Mouse (Mus musculus): ENCODE results near the gene Mapkap1.

Gene Mapkap1

DNA sequence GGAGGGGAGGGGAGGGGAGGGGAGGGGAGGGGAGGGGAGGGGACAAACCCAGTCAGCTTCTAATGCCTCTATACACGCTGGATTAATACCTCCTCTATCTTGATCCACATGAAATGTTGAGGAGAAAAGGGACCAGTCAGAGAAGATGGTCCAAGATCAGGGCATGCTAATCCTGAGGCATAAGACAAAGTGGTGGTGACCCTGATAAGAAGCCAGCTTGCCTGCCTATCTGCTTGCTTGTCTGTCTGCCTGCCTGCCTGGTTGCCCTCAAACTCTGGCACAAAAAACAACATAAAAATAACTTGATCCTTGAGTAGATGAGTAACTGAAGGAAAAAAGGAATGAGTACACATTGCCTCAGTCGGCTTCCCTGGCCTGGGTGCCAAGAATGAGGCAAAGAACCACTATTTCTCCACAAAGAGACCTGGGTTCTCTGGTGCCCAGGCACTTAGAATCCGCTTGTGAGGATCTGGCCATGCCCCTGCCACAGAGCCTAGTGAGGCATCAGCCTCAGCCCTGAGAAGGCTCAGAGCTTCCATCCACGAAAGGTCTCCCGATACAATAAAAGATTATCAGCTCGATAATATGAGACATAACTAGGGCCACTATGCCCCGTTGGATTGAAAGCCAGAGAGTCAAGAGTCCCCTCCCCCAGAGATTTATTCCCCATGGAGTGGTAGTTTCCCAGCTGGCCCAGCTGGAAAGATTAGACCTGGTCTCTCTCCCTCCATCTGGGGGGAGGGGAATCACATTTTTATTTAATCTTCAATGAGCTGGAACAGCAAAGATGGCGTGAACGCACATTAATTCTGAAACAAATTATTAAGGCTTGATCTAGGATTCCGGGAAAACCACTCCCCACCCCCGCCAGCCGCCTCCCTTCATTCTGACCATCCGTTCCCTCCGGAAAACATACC, 228.9 kb downstream of the Mapkap1 start:
- DNase-seq (ENCODE audit: low spot score) = no peak

DNA sequence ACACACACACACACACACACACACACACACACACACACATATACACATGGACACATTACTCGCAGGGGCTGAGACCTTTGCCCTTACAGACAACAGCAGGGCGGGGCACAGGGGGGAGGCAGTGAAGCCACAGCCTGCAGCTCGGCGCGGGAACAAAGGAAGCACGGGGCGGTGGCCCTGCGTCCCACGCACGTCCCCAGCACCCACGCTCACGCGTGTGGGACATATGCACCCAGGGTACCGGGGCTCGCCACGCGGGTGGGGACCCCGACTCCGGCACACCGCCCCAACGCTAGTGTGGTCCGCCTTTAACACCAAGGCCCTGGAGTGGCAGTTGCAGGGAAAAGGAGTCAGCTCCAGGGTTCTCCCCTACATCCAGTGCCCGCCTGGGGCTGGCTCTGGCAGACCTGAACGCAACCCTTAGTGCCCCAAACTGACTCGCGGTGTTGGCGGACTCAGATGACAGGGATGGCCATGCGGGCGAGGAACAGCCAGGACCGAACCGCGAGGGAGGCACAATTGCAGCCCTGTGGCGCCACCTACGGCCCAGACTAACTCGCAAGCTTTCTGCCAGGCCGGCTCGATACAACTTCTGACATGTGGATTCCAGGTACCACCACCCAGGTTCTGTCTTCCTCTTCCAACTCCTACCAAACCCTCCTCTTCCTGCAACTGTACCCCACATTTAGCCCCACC, 232.5 kb downstream of the Mapkap1 start:
- DNase-seq (ENCODE audit: low spot score) = peak; percentile 83

DNA sequence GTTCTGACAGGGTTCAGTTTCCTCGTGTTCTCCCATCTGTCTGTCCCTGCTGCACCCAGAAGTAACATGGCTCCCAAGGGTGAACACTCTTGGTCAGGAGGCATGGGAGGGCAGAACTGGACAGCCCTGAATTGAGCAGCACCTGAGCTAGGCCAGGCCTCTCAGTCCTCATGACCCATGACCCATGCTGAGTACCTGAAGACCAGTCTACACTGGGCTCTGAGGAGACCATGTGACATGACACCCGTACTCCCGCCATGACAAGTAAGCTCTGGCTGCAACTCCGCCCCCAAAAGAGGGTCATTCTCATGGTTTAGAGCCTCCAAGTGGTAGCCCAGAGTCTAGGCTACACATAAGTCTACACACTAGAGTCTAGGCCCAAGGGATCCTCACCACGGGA, 233.2 kb downstream of the Mapkap1 start:
- no peak for DNase-seq (ENCODE audit: low spot score)

DNA sequence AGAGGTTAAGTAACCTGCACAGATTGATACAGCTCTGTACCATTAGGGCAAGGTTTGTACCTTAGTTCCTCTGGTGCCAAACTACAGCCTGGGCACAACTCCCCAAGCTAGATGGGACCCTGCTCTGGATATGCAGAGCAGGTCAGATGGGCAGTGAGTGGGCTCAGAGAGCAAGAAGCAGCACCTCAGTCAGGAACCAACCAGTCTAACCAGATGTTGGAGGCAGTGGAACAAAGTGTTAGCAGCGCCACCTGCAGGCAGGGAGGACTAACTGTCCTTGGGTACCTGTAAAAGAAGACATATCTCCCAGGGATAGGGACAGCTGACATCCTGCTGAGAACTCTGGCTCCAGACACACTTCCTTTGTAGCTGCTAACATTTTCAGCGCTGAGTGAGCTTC, 235.8 kb downstream of the Mapkap1 start:
- DNase-seq (ENCODE audit: low spot score) = no peak

DNA sequence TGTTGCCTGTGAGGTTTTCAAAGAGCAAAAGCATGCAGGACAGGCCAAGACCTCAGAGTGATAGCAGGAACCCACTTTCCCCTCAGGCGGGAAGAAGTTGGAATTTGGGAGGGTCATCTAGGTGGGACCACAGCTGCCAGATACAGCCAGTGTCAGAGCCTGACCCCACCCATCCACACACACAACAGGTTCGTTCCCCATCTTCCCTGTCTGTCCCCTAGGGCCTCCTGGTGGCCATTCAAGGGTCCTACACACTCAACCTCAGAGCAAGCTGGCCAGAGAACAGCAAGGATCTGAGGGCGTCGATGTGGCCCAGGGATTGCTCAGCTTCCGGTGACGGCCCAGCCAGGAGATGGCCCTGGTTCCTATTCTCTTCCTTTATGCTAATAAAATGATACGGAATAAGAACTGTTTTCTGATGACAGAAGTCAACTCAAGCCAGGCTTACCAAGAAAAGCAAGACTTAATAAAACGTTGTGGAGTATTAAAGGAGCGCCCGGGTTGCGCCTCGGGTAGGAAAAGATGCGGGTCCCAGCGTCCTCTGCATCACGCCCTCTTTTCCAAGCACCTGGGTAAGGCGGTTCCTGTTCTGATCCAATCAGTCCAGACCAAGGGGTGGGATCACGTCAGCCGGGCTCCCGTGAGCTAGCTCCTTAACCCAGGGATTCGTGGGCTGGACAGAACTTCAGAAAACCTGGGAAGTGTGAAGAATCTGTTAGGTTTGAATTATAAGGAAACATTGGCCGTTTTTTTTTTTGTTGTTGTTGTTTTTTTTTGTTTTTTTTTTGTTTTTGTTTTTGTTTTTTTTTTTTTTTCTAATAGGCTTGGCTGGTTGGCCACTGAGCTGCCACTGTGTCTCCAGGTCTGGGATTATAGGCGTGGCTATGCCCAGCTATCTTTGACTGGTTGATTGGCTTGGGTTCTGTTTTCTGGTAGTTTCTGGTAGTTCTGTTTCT, 238.3 kb downstream of the Mapkap1 start:
- DNase-seq (ENCODE audit: low spot score) = no peak

DNA sequence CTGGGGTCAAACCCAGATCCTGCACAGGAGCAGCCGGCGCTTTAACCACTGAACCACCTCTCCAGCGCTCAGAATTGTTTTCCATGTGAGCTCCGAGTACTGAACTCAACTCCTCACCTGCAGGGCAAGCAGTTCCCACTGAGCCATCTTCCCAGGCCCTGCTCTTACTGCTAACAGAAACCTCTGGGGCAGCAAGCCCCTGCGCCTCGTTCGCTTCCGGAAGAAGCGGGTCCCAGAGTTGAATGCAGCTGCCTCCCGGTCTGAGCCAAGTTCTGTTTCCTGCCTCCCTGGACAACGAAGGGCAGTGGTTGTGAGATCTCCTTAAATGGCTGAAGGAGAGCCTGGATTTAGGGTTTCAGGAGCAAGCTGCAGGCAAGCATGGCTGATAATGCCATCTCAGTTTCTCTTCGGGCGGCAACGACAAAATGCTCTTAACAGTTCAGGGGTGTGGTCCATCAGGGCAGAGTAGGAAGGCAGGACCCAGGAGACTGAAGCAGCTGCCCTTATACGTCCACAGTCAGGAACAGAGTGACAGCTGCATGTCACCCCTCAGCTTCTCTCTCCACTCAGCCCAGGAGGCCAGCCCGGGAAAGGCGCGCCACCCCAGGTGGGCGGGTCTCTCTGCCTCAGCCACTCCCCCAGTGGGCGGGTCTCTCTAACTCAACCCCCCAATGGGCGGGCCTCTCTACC, 239.4 kb downstream of the Mapkap1 start:
- DNase-seq (ENCODE audit: low spot score) = peak; percentile 86

DNA sequence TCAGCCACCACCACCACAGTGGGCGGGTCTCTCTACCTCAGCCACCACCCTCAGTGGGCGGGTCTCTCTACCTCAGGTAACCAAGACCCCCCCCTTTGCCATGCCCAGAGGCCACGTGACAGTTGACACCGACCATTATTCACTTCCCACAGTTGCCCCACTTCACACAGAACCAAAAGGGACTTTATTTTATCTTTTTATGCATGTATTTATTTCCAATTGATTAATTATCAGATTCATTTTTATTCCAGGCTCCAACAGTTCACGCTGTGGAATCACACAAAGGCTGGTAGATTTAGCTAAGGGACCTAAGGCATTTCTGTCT, 239.9 kb downstream of the Mapkap1 start:
- DNase-seq (ENCODE audit: low spot score) = no peak

DNA sequence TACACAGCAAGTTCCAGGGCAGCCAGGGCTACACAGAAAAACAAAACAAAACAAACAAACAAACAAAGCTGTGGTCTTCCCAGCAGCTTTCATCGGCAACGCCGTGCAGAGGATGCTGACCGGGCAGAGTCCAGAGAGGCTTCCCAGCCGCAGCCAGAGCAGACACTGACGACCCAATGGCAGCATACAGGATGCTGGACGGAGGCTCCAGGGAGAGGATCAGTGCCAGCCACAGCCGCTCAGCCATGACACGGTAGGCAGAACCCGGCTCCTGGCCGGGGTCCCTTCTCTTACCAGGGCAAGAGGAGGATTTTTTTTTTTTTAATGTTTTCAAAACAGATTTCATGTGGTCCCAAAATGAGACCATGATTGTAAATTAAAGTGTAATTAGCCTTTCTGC, 240.8 kb downstream of the Mapkap1 start:
- DNase-seq (ENCODE audit: low spot score) = no peak

DNA sequence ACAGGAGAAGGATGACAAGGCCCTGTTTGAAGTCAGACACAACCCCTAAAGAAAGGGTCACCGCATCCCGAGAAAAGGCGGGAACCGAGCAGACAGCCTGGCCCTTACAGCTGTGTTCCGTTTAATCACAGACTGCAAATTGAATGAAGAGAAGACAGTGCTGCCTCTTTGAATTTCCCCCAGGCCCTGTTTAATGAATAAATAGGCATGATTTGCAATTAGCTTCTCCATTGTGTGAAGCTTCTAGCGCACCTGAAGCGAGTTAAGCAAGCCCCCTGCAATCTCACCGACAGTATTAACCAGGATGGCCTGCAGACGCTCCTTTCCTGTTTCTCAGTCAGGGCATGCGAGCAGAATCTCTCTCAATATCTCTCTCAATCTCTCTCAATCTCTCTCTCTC, 261.2 kb downstream of the Mapkap1 start:
- DNase-seq (ENCODE audit: low spot score) = no peak

DNA sequence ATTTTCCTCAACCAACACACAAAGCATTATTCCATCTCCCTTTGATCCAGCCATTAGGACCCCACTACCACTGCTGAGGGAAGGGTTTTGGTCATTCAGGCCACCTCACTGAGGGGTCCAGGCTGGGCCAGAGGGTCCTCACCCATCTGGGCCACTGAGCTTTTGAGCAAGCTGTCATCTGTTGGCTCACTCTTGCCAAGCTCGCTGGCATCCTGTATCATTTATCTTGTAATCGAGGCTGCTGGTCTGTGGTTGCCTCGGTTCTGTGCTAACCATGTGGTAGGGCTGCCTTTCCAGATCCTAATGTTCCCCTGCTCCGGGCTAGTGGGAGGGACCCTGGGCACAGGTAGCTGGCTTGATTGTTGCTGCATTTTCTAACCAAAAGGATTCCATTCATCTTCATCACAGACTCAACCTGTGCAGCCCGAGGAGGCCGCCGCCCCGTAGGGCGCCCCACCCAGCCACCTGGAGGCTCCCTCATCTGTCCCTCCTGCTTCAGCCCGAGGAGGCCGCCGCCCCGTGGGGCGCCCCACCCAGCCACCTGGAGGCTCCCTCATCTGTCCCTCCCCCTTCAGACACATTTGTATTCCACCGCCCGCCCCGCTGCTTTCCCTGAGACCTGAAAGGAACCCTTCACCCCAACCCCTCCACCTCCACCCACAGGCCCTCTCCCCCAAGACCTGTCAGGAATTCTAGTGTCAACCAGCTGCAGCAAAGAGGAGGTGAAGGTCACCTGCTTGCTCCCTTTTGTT, 262.0 kb downstream of the Mapkap1 start:
- DNase-seq (ENCODE audit: low spot score) = no peak

DNA sequence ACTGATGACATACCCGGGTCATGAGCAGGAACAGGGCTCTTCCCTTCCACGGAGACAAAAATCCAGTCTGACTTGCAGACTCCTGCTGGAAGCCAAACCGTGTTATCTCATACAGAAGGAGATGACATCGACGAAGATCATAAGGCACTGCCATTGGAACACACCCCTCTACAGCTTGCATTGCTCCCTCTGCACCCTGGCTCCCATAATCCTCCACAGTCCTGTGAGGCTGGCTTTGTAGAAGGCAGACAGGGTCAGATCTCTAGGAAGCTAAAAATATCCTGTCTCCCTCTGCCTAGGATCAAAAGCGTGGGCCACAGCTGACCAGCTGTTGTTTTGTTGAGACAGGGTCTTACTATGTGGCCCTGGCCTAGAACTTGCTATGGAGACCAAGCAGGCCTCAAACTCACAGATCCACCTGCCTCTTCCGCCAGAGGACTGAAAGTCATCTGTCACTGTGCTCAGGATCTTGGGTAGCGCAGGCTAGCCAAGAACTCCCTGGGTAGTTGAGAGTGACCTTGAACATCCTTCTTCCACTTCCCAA, 262.7 kb downstream of the Mapkap1 start:
- DNase-seq (ENCODE audit: low spot score) = no peak

DNA sequence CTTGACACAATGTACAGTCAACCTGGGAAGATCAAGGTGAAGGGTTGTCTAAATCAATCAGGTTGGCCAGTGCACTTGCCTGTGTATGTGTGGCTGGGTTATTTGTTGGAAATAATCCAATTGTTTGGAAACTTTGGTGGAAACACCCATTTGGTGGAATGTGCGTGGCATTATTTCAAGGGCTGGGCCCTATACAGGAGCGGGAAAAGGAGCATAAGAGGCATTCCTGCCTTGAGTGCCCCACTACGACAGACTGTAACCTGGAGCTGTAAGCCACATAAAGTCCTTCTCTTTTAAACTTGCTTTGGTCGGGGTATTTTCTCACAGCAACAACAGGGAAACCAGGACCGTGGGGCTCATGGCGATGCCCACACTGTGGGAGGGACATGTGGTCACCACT, 263.9 kb downstream of the Mapkap1 start:
- no peak for DNase-seq (ENCODE audit: low spot score)

DNA sequence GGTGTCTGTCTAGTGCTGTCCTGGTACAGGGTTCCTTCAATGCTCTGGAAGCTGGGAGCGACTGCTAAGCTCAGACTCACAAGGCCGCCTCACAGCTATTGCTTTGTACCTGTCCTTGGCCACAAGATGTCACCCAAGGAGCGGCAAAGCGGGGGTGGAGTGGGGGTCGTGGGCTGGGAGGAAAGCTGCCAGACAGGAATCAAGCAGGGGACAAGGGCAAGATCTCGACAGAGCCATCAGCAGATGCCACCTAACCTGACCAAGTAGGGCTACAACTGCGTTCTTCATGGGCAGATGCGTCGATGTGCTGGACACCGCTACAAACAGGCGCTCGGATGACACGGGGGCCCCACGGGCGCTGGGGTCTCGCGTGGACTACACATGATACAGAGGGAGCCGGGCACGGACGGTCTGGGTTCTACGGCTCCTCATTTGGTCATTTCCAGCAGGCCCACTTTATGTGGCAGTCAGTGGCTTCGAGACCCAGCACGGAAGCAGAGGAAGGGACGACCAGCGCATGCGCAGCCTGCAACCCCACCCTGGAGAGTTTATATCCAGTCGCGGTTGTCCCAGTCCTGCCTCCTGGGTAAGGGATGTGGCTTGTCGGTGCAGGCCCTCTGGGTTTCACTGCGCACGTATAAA, 264.9 kb downstream of the Mapkap1 start:
- DNase-seq (ENCODE audit: low spot score) = peak; percentile 42

DNA sequence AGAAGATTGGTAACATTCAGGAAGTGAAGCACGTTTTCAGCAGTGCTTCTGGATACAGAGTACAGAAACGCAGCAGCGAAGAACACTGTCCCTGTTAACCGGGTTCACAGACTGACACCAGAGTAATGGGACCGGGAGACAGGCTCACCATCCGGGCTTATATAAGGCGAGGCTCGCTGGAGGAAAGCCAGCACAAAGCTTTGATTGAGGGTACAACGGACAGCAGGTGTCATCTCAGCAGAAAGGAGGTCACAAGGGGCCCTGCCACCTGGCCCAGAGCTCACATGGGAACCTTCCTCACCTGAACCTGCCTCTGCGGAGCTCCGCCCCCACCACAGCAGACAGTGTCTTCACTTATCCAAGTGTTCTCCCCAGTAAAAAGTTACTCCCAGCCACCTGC, 267.3 kb downstream of the Mapkap1 start:
- no peak for DNase-seq (ENCODE audit: low spot score)

All from yolk sac, embryonic 10.5 days (tissue).